Mouse (Mus musculus) intestine, embryonic 15.5 days (tissue): ENCODE measurements at regions not wholly inside any gene's neighbourhood (a gene's known extent, or its start where the extent isn't known, plus 50 kb on each side); places are given as distances from the start of the nearest gene placed in this dataset.

Experiments
- ATAC-seq: fragments of 200-750 bp; cut with Nextera tagmentation; 2 replicates; pipeline ENCODE4 v1.8.0; 2017; ENCODE audit warnings: moderate TSS enrichment, moderate library complexity
- H3K27ac ChIP-seq: fragments of 300-500 bp; sonication (generic); 2 replicates; pipeline ENCODE4 v1.5.1; 2015; ENCODE audit warnings: mild to moderate bottlenecking, inconsistent platforms
- H3K27me3 ChIP-seq: fragments of 300-500 bp; sonication (generic); replicated peaks from 2 replicates; pipeline ENCODE4 v1.6.1; 2015; ENCODE audit warnings: inconsistent platforms
- H3K36me3 ChIP-seq: fragments of 300-500 bp; sonication (generic); 2 replicates; pipeline ENCODE4 v1.6.1; 2015; ENCODE audit warnings: inconsistent platforms
- H3K4me1 ChIP-seq: fragments of 300-500 bp; sonication (generic); replicated peaks from 2 replicates; pipeline ENCODE4 v1.6.1; 2015; ENCODE audit warnings: inconsistent platforms
- H3K4me2 ChIP-seq: fragments of 300-500 bp; sonication (generic); replicated peaks from 2 replicates; pipeline ENCODE4 v1.6.1; 2015; ENCODE audit warnings: mild to moderate bottlenecking, inconsistent platforms
- H3K4me3 ChIP-seq: fragments of 300-500 bp; sonication (generic); replicated peaks from 2 replicates; pipeline ENCODE4 v1.5.1; 2015; ENCODE audit warnings: inconsistent platforms
- H3K9ac ChIP-seq: fragments of 300-500 bp; sonication (generic); 2 replicates; pipeline ENCODE4 v1.6.1; 2015; ENCODE audit warnings: inconsistent platforms
- H3K9me3 ChIP-seq: fragments of 300-500 bp; sonication (generic); 2 replicates; pipeline ENCODE4 v1.6.1; 2016; ENCODE audit warnings: inconsistent platforms
- WGBS: fragments of 180-500 bp; shearing (Covaris S2); methylation state at CpG from one replicate; pipeline ENCODE4 v1.1.7; 2015; 5-methylcytosine and 5-hydroxymethylcytosine counted together

GRCm38 (mm10) chr15:28141345-28141744 is 62.2 kb upstream of the Dnah5 start:
- no peaks in the 10 kb centered on the region for H3K4me1 ChIP-seq
- H3K9ac ChIP-seq = no peak overlapping the region
- H3K4me3 ChIP-seq = no peak overlapping the region
- H3K27me3 ChIP-seq = no peaks in the 10 kb centered on the region
- ATAC-seq = peak; percentile 71; the same call in 1 of the 2 replicates
- H3K27ac ChIP-seq = no peak overlapping the region
- H3K4me2 ChIP-seq = no peak overlapping the region
- WGBS = 31% methylated on average over 6 of the region's 6 CpGs
- no peaks in the 10 kb centered on the region for H3K36me3 ChIP-seq
- H3K9me3 ChIP-seq = no peaks in the 10 kb centered on the region

DNA sequence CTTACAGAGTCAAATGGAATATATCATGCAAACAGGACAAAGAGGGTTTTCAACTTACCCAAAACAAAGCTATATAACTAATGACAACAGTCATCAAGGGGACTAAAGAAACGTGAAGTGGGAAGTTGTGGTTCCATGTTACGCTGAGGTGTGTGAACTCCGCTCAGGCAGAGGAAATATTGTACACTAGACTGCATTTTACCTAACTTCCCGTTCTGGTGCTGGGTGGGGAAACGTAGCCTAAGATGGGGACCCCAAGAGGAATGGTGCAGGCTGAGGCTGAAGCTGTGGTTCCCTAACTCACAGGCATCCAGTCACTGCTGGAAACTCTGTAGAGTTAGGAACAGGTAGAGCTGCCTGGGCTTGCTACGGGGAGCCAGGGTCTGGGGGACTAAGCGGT is 59.3 kb upstream of the Dnah5 start:
- Histone ChIP-seq H3K4me2 (no peak overlapping the region), H3K4me3 (no peak overlapping the region), H3K4me1 (no peaks in the 10 kb centered on the region), H3K9ac (no peak overlapping the region), H3K36me3 (no peaks in the 10 kb centered on the region), H3K9me3 (no peaks in the 10 kb centered on the region), H3K27me3 (no peaks in the 10 kb centered on the region), H3K27ac (no peak overlapping the region)
- no peak for ATAC-seq
- 84% methylated on average over 7 of the region's 7 CpGs for WGBS

GRCm38 (mm10) chr15:28144846-28145245 is 58.7 kb upstream of the Dnah5 start:
- 90% methylated on average over 4 of the region's 4 CpGs for WGBS
- no peaks in the 10 kb centered on the region for H3K36me3 ChIP-seq
- H3K9me3 ChIP-seq = no peaks in the 10 kb centered on the region
- H3K4me2 ChIP-seq = no peak overlapping the region
- H3K27me3 ChIP-seq = no peaks in the 10 kb centered on the region
- H3K4me3 ChIP-seq = no peak overlapping the region
- no peak for ATAC-seq
- H3K27ac ChIP-seq = no peak overlapping the region
- no peaks in the 10 kb centered on the region for H3K4me1 ChIP-seq
- H3K9ac ChIP-seq = no peak overlapping the region

DNA sequence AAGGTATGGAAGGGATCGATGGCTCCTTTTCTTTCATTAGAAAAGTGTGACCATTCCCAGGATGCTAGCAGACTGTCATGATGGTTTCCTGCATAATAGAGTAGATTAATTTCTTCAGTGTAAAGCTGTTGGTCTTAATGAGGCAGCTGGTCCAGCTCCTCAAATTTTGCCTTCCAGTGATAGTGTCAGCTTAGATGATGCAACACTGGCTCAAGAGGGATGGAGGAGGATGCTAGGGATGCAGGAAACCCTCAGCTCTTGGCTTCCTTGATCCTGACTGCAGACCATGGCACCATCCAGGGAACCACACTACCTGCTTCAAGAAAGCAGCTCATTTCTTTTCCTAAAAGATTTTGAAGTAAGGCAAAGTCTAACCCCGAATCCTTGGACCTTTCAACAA is 51.9 kb upstream of the Dnah5 start:
- Histone ChIP-seq H3K9me3 (no peaks in the 10 kb centered on the region), H3K4me2 (no peak overlapping the region), H3K4me3 (no peak overlapping the region), H3K27ac (no peak overlapping the region), H3K36me3 (no peaks in the 10 kb centered on the region), H3K9ac (no peak overlapping the region), H3K4me1 (peaks cover 5% of the 10 kb centered on the region; the same call in 1 of the 2 replicates), H3K27me3 (no peaks in the 10 kb centered on the region)
- no peak for ATAC-seq
- WGBS = 88% methylated on average over 2 of the region's 2 CpGs
